Mouse (Mus musculus): ENCODE measurements around the gene Mtfr1l. TPM values are rescaled to one million over a fixed set of nuclear protein-coding genes. Genes with fewer than 3 reads are reported as not detected.

Gene Mtfr1l
- polyA plus RNA-seq (2015; fragmentation: Nextera tagmentation; extraction: Ambion mirVana): 129 and 130 TPM in 2 replicates

DNA sequence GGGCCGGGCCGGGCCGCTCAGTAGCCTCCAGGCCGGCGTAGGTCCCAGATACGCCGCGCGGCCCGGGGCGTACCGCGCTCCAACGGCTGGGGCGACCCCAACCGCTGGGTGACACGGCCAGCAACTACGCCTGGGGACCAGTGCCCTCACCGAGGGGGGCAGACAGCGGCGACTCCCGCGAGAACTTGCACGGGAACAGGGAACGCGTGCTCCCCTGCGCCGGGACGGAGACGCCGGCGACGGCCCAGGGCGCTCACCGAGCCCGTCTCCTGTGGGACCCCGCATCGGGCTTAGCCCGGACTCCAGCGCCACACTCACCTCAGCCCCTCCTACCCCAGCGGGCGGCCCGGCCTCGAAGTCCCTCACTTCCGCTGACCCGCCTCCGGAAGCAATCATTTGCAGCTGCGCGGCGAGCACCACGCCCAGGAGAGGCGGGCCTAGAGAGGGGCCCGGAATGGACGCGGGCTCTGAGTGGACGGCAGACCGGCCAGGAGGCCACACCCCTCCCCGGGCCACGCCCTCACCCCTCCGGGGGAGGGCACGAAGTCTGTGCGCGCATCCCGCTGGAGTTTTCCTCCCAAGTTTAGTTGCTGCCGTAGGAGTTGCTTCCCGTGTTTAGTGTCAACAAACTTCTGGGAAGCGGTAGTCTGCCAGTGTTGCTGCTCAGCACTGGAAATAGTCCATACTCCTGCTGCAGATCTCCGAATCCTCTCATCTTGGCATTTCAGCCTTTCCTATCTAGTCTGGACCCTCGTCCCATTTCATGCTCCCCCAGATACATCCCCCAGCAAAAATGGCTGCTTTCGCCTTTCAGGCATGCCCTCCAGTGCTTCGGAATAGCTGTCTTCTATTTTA, at the start of gene Mtfr1l:
Gene Mtfr1l (minus strand): TSS at position 456 of the 855 bp plus-strand sequence.
- Histone ChIP-seq H3K9ac (peak within 1 kb of the TSS; percentile 89), H3K4me2 (peak within 1 kb of the TSS; percentile 77), H3K4me1 (peaks cover 16% of the 10 kb centered on the region), H3K27ac (peak within 1 kb of the TSS; percentile 87), H3K36me3 (peaks cover 35% of the 10 kb centered on the region), H3K9me3 (no peaks in the 10 kb centered on the region), H3K27me3 (no peaks in the 10 kb centered on the region), H3K4me3 (peak within 1 kb of the TSS; percentile 97)
- WGBS: under 1% methylated on average over 70 of the region's 71 CpGs
- ATAC-seq (ENCODE audit: insufficient number of reproducible peaks, insufficient read depth, low FRiP score, low TSS enrichment, low read depth): peak; percentile 95

DNA sequence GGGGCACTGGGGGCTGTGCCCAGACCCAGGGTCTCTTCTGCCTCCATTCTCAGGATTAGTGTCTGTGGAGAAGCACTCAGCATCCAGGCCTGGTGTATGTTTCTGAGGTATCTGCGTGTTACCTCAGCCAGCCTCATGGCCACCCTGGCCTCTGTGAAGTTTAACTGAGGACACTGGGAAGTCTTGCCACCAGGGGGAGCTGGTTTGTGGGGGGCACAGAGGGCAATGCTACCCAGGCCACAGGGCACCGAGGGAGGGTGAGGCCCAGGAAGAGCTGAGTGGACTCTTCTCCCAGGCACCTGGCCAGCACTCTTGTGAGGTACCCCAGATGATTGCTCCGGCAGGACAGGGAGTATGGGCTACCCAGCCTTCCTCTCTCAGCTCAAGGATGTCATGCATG, 48.3 kb upstream of the Mtfr1l start:
- no peak overlapping the region for H3K4me2 ChIP-seq
- H3K4me1 ChIP-seq: peaks cover 40% of the 10 kb centered on the region
- H3K4me3 ChIP-seq: no peak overlapping the region
- no peaks in the 10 kb centered on the region for H3K36me3 ChIP-seq
- H3K27me3 ChIP-seq: 0 out of 2 replicates have a peak, but pooled peaks cover 3% of the 10 kb centered on the region
- no peak for ATAC-seq (ENCODE audit: insufficient number of reproducible peaks, insufficient read depth, low FRiP score, low TSS enrichment, low read depth)
- H3K9ac ChIP-seq: no peak overlapping the region
- H3K9me3 ChIP-seq: no peaks in the 10 kb centered on the region
- 81% methylated on average over 3 of the region's 3 CpGs for WGBS
- no peak overlapping the region for H3K27ac ChIP-seq

DNA sequence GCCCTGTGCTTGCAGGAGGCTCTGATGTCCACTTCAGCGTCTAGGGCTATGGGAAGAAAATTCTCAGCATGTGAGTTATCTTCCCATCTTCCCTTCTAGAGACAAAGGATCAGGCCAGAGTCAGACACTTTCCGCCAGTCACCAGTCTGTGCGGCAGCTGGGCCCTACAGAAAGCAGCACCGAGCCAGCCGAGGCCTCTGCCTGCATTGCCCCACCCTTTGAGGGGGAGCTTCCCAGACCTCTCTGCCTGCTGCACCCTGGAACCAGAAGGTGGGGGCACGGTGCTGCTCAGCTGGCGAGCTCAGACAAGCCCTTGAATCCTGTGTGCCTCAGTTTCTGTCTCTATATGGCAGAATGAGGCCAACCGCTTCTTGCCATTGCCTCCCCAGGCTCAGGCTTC, 46.2 kb upstream of the Mtfr1l start:
- H3K9me3 ChIP-seq: no peaks in the 10 kb centered on the region
- peaks cover 37% of the 10 kb centered on the region for H3K4me1 ChIP-seq
- no peak for ATAC-seq (ENCODE audit: insufficient number of reproducible peaks, insufficient read depth, low FRiP score, low TSS enrichment, low read depth)
- H3K9ac ChIP-seq: 0 out of 2 replicates have a peak overlapping the region, but pooled peaks have one; percentile 6
- 42% methylated on average over 8 of the region's 8 CpGs for WGBS
- H3K27me3 ChIP-seq: no peaks in the 10 kb centered on the region
- 0 out of 2 replicates have a peak overlapping the region, but pooled peaks have one; percentile 23 for H3K27ac ChIP-seq
- no peak overlapping the region for H3K4me3 ChIP-seq
- no peaks in the 10 kb centered on the region for H3K36me3 ChIP-seq
- no peak overlapping the region for H3K4me2 ChIP-seq

GRCm38 (mm10) chr4:134580351-134581148, 45.4 kb upstream of the Mtfr1l start:
- H3K36me3 ChIP-seq: no peaks in the 10 kb centered on the region
- no peak for ATAC-seq (ENCODE audit: insufficient number of reproducible peaks, insufficient read depth, low FRiP score, low TSS enrichment, low read depth)
- WGBS: 70% methylated on average over 15 of the region's 15 CpGs
- H3K4me3 ChIP-seq: no peak overlapping the region
- H3K27me3 ChIP-seq: no peaks in the 10 kb centered on the region
- no peak overlapping the region for H3K4me2 ChIP-seq
- peaks cover 37% of the 10 kb centered on the region for H3K4me1 ChIP-seq
- no peak overlapping the region for H3K27ac ChIP-seq
- no peak overlapping the region for H3K9ac ChIP-seq
- H3K9me3 ChIP-seq: no peaks in the 10 kb centered on the region

DNA sequence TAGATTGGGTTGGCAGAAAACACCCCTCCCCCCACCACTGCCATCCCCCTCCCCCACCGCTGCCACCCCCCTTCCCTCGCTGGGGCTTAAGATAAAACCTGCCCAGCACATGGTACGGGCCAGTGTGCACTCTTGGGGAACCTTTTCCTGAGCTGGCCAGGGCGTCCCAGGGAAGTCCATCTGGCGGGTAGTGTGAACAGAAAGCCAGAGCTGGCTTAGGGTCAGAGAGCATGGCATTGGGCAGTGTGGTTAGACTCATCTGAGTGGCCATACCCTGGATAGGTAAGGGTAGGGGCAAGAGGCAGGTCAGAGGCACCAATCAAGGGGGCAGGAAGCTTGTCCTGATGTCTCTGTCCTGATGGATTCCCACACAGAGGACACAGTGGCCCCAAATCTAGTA, 44.4 kb upstream of the Mtfr1l start:
- H3K36me3 ChIP-seq: no peaks in the 10 kb centered on the region
- no peak overlapping the region for H3K4me3 ChIP-seq
- H3K9ac ChIP-seq: peak overlapping the region; percentile 21; the same call in 1 of the 2 replicates
- ATAC-seq (ENCODE audit: insufficient number of reproducible peaks, insufficient read depth, low FRiP score, low TSS enrichment, low read depth): 0 out of 2 replicates have a peak, but pooled peaks have one; percentile 5
- peaks cover 37% of the 10 kb centered on the region for H3K4me1 ChIP-seq
- H3K9me3 ChIP-seq: no peaks in the 10 kb centered on the region
- no peaks in the 10 kb centered on the region for H3K27me3 ChIP-seq
- WGBS: 18% methylated on average over 5 of the region's 5 CpGs
- peak overlapping the region; percentile 48 for H3K4me2 ChIP-seq
- no peak overlapping the region for H3K27ac ChIP-seq

DNA sequence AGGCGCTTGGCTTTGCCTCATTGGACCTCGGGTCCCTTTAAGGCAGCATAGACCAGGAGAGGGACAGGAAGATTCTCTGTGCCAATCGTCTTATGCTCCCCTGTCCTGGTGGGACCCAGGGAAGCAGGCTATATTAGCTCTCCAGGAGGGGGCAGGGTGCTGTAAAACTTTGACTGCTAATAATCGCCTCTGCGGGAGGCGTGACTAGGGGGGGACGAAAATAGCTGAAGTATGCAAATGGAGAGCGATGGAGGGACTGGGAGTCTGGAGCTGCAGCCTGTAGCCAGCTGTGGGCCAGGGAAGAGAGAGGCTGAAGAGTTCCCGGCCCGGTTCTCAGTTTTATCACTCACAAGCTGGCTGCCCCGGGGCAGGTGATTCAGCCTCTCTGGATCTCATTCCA, 44.0 kb upstream of the Mtfr1l start:
- Histone ChIP-seq H3K27ac (no peak overlapping the region), H3K4me2 (peak overlapping the region; percentile 48), H3K9me3 (no peaks in the 10 kb centered on the region), H3K4me3 (no peak overlapping the region), H3K9ac (peak overlapping the region; percentile 21; the same call in 1 of the 2 replicates), H3K36me3 (no peaks in the 10 kb centered on the region), H3K4me1 (peaks cover 37% of the 10 kb centered on the region), H3K27me3 (no peaks in the 10 kb centered on the region)
- 0 out of 2 replicates have a peak, but pooled peaks have one; percentile 12 for ATAC-seq (ENCODE audit: insufficient number of reproducible peaks, insufficient read depth, low FRiP score, low TSS enrichment, low read depth)
- WGBS: 7% methylated on average over 11 of the region's 11 CpGs

- no peak for ATAC-seq (ENCODE audit: insufficient number of reproducible peaks, insufficient read depth, low FRiP score, low TSS enrichment, low read depth)
- no peak overlapping the region for H3K9ac ChIP-seq
- H3K9me3 ChIP-seq: no peaks in the 10 kb centered on the region
- WGBS: 62% methylated on average over 5 of the region's 5 CpGs
- H3K36me3 ChIP-seq: no peaks in the 10 kb centered on the region
- H3K4me3 ChIP-seq: no peak overlapping the region
- no peak overlapping the region for H3K27ac ChIP-seq
- peaks cover 37% of the 10 kb centered on the region for H3K4me1 ChIP-seq
- no peaks in the 10 kb centered on the region for H3K27me3 ChIP-seq
- 0 out of 2 replicates have a peak overlapping the region, but pooled peaks have one; percentile 48 for H3K4me2 ChIP-seq
Measured at GRCm38 (mm10) chr4:134578407-134578806, 43.2 kb upstream of the Mtfr1l start.

DNA sequence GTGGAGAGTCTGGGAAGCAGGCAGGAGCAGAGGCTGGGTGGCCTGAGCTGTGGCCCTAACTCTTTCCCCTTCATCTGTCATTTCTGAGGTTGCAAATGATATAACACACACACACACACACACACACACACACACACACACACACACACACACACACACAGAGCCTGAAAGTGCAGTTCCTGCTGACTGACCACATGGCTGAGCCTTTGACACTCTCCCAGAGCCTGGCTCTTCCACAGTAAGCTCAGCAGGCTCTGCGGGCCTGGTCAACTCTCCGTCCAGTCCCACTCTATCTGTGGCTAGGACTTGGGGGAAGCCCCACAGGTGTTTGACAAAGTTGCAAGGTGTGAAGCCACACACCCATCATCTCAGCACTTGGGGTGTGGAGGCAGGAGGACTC, 42.1 kb upstream of the Mtfr1l start:
- Histone ChIP-seq H3K27ac (no peak overlapping the region), H3K36me3 (no peaks in the 10 kb centered on the region), H3K4me2 (no peak overlapping the region), H3K27me3 (no peaks in the 10 kb centered on the region), H3K4me1 (peaks cover 37% of the 10 kb centered on the region), H3K9ac (no peak overlapping the region), H3K9me3 (no peaks in the 10 kb centered on the region), H3K4me3 (no peak overlapping the region)
- no peak for ATAC-seq (ENCODE audit: insufficient number of reproducible peaks, insufficient read depth, low FRiP score, low TSS enrichment, low read depth)
- 82% methylated on average over 2 of the region's 2 CpGs for WGBS

GRCm38 (mm10) chr4:134575486-134575885, 40.3 kb upstream of the Mtfr1l start:
- Histone ChIP-seq H3K4me2 (no peak overlapping the region), H3K36me3 (no peaks in the 10 kb centered on the region), H3K9me3 (no peaks in the 10 kb centered on the region), H3K27me3 (no peaks in the 10 kb centered on the region), H3K9ac (no peak overlapping the region), H3K4me3 (no peak overlapping the region), H3K27ac (no peak overlapping the region), H3K4me1 (peaks cover 23% of the 10 kb centered on the region)
- WGBS: 46% methylated on average over 11 of the region's 11 CpGs
- ATAC-seq (ENCODE audit: insufficient number of reproducible peaks, insufficient read depth, low FRiP score, low TSS enrichment, low read depth): no peak

GRCm38 (mm10) chr4:134572449-134573300, 37.5 kb upstream of the Mtfr1l start:
- Histone ChIP-seq H3K4me3 (no peak overlapping the region), H3K27ac (no peak overlapping the region), H3K36me3 (no peaks in the 10 kb centered on the region), H3K9me3 (no peaks in the 10 kb centered on the region), H3K27me3 (no peaks in the 10 kb centered on the region; the same call in 1 of the 2 replicates), H3K9ac (no peak overlapping the region), H3K4me2 (no peak overlapping the region), H3K4me1 (0 out of 2 replicates have a peak, but pooled peaks cover under 1% of the 10 kb centered on the region)
- no peak for ATAC-seq (ENCODE audit: insufficient number of reproducible peaks, insufficient read depth, low FRiP score, low TSS enrichment, low read depth)
- 75% methylated on average over 24 of the region's 24 CpGs for WGBS
